Mouse (Mus musculus) hindbrain, embryonic 16.5 days (tissue): ENCODE measurements around the gene Ankub1. TPM values are rescaled to one million over a fixed set of nuclear protein-coding genes. Genes with fewer than 3 reads are reported as not detected.

Source experiments
- ATAC-seq: fragments of 200-750 bp; cut with Nextera tagmentation; 2 replicates; pipeline ENCODE4 v1.8.0; 2017; ENCODE audit warnings: moderate TSS enrichment, moderate library complexity
- H3K27ac ChIP-seq: fragments of 300-500 bp; sonication (generic); 2 replicates; pipeline ENCODE4 v1.5.1; 2014; ENCODE audit warnings: low read depth, mild to moderate bottlenecking, control low read depth, low read length, moderate library complexity
- H3K27me3 ChIP-seq: fragments of 300-500 bp; sonication (generic); replicated peaks from 2 replicates; pipeline ENCODE4 v1.6.1; 2014; ENCODE audit warnings: low read length; ENCODE audit not compliant: control insufficient read depth, insufficient read depth
- H3K36me3 ChIP-seq: fragments of 300-500 bp; sonication (generic); 2 replicates; pipeline ENCODE4 v1.6.1; 2014; ENCODE audit warnings: mild to moderate bottlenecking, low read length, moderate library complexity, mixed read lengths; ENCODE audit not compliant: control insufficient read depth, insufficient read depth
- H3K4me1 ChIP-seq: fragments of 300-500 bp; sonication (generic); 2 replicates; pipeline ENCODE4 v1.6.1; 2014; ENCODE audit warnings: low read depth, low read length; ENCODE audit not compliant: control insufficient read depth, insufficient read depth
- H3K4me2 ChIP-seq: fragments of 300-500 bp; sonication (generic); 2 replicates; pipeline ENCODE4 v1.6.1; 2014; ENCODE audit warnings: mild to moderate bottlenecking, low read length, control low read depth, moderate library complexity
- H3K4me3 ChIP-seq: fragments of 300-500 bp; sonication (generic); 2 replicates; pipeline ENCODE4 v1.5.1; 2014; ENCODE audit warnings: mild to moderate bottlenecking, low read length, control low read depth, moderate library complexity
- H3K9ac ChIP-seq: fragments of 300-500 bp; sonication (generic); 2 replicates; pipeline ENCODE4 v1.6.1; 2014; ENCODE audit warnings: low read depth, mild to moderate bottlenecking, control low read depth, low read length, moderate library complexity
- H3K9me3 ChIP-seq: fragments of 300-500 bp; sonication (generic); 2 replicates; pipeline ENCODE4 v1.6.1; 2014; ENCODE audit warnings: mild to moderate bottlenecking, low read length, moderate library complexity; ENCODE audit not compliant: control insufficient read depth
- WGBS: fragments of 180-500 bp; shearing (Covaris S2); extraction: QIAGEN DNeasy Blood & Tissue Kit; methylation state at CpG from one replicate; pipeline ENCODE4 v1.1.7; 2014; 5-methylcytosine and 5-hydroxymethylcytosine counted together
- polyA plus RNA-seq: library from polyadenylated mRNA; unstranded; fragments of >200 nt; fragmentation: Nextera tagmentation; extraction: Ambion mirVana; gene quantifications from 2 replicates; pipeline ENCODE4 v1.2.1, GENCODE M21; 2015

The Ankub1 gene
- polyA plus RNA-seq, 1 experiment from 2014 or later, result 0.34 TPM

- Histone ChIP-seq H3K4me2 (peak overlapping the region; percentile 67), H3K27ac (peak overlapping the region; percentile 85), H3K4me1 (peaks cover 6% of the 10 kb centered on the region), H3K9ac (peak overlapping the region; percentile 77), H3K36me3 (no peaks in the 10 kb centered on the region; the same call in 1 of the 2 replicates), H3K4me3 (peak overlapping the region; percentile 78), H3K27me3 (no peaks in the 10 kb centered on the region), H3K9me3 (no peaks in the 10 kb centered on the region)
- WGBS, result 68% methylated on average over 3 of the region's 3 CpGs
- ATAC-seq, result peak; percentile 54
Observed at GRCm38 (mm10) chr3:57651865-57652259, 40.7 kb downstream of the Ankub1 start.

DNA sequence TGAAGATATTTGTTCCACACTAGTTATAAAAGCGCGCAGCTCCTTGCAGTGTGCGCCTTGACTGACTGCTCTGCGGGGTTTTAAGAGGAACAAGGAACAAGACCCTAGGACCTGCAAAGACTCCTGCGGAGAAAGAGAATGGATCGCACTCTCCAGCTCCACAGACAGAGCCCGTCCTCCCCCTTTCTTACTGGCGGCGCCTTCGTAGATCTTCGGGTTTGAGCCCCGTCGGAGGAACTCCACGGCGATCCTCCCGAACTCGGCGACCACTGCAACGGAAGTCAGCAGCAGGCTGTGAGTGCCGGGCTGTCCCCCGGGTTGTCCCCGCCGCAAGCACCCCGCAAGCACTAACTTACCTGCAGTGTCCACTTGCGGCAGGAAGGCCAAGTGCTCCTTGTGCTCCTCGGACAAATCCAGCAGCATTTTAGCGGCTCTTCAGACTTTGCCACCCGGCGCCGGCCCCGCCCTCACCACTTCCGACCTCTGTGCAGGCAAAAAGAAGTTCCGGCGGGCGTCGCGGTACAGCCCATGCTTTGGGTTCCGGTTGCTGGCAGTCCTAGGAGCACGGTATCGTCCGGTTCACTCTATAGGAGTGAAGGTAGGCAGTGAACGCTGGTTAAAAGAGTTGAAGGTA is 41.3 kb downstream of the Ankub1 start, which contains the start of gene Commd2:
Gene Commd2, minus strand, starts transcription at position 485 of the 634 bp plus-strand sequence.
- Histone ChIP-seq H3K4me2 (peak within 1 kb of the TSS; percentile 67), H3K4me3 (peak within 1 kb of the TSS; percentile 78), H3K4me1 (peaks cover 6% of the 10 kb centered on the region), H3K9me3 (no peaks in the 10 kb centered on the region), H3K36me3 (peaks cover 2% of the 10 kb centered on the region), H3K27me3 (no peaks in the 10 kb centered on the region), H3K27ac (peak within 1 kb of the TSS; percentile 85), H3K9ac (peak within 1 kb of the TSS; percentile 77)
- under 1% methylated on average over 42 of the region's 42 CpGs for WGBS
- ATAC-seq, result peak; percentile 99

DNA sequence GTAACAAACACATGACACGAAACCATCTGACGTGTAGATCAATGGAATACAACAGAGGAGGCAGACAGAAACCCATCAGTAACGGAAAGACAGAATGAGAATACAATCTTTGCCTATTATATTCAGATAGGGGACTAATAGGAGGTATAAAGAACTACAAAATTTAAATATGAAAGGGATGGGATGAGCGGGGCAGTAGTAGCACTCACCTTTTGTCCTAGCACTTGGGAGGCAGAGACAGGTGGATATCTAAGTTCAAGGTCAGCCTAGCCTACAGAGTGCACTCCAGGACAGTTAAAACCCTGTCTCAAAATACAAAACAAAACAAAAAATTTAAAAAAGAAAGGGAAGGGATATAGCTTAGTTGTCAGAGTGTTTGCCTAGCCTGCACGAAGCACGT is 49.4 kb downstream of the Ankub1 start:
- Histone ChIP-seq H3K9me3 (no peaks in the 10 kb centered on the region), H3K4me2 (no peak overlapping the region), H3K27me3 (no peaks in the 10 kb centered on the region), H3K4me1 (no peaks in the 10 kb centered on the region), H3K36me3 (peaks cover 9% of the 10 kb centered on the region), H3K27ac (no peak overlapping the region), H3K4me3 (no peak overlapping the region), H3K9ac (no peak overlapping the region)
- 90% methylated on average over 6 of the region's 6 CpGs for WGBS
- no peak for ATAC-seq

DNA sequence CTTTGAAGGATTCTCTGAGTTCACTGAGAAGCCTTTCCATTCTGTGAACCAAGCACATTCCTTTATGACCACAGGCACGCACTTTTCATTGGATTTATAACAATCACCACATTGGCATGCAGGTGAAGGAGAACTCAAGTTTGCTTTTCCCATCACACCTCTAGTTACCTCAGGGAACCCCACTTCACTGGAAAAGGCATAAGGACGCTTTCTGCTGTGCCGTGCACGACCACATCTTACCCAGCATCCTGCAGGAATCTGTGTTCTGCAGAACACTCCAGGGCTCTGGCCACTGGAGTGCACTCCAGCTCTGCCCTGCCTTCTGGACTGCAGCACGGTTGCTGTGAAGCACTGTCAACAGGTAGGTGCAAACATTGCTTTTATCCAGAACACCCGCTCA is 55.0 kb downstream of the Ankub1 start:
- no peak for ATAC-seq
- Histone ChIP-seq H3K4me1 (no peaks in the 10 kb centered on the region), H3K4me2 (no peak overlapping the region), H3K4me3 (no peak overlapping the region), H3K36me3 (no peaks in the 10 kb centered on the region), H3K9me3 (no peaks in the 10 kb centered on the region), H3K9ac (no peak overlapping the region), H3K27me3 (no peaks in the 10 kb centered on the region), H3K27ac (no peak overlapping the region)
- WGBS, result 79% methylated on average over 6 of the region's 6 CpGs

GRCm38 (mm10) chr3:57634763-57635487 is 57.7 kb downstream of the Ankub1 start:
- Histone ChIP-seq H3K4me1 (no peaks in the 10 kb centered on the region), H3K4me2 (no peak overlapping the region), H3K9me3 (no peaks in the 10 kb centered on the region), H3K27me3 (no peaks in the 10 kb centered on the region), H3K27ac (no peak overlapping the region), H3K9ac (no peak overlapping the region), H3K4me3 (no peak overlapping the region), H3K36me3 (no peaks in the 10 kb centered on the region)
- ATAC-seq, result no peak
- 86% methylated on average over 3 of the region's 3 CpGs for WGBS

- Histone ChIP-seq H3K9ac (no peak overlapping the region), H3K36me3 (no peaks in the 10 kb centered on the region), H3K4me3 (no peak overlapping the region), H3K9me3 (no peaks in the 10 kb centered on the region), H3K4me2 (no peak overlapping the region), H3K27ac (no peak overlapping the region), H3K27me3 (no peaks in the 10 kb centered on the region), H3K4me1 (no peaks in the 10 kb centered on the region)
- WGBS, result 85% methylated on average over 11 of the region's 11 CpGs
- ATAC-seq, result no peak
Observed at GRCm38 (mm10) chr3:57626954-57627513, 65.6 kb downstream of the Ankub1 start.

GRCm38 (mm10) chr3:57625275-57625997 is 67.2 kb downstream of the Ankub1 start:
- H3K4me2 ChIP-seq, result peak overlapping the region; percentile 90
- H3K36me3 ChIP-seq, result no peaks in the 10 kb centered on the region
- 11% methylated on average over 21 of the region's 21 CpGs for WGBS
- no peaks in the 10 kb centered on the region for H3K9me3 ChIP-seq
- no peaks in the 10 kb centered on the region for H3K4me1 ChIP-seq
- ATAC-seq, result peak; percentile 89
- peak overlapping the region; percentile 41 for H3K4me3 ChIP-seq
- H3K27ac ChIP-seq, result 0 out of 2 replicates have a peak overlapping the region, but pooled peaks have one; percentile 23
- H3K9ac ChIP-seq, result peak overlapping the region; percentile 56
- H3K27me3 ChIP-seq, result no peaks in the 10 kb centered on the region

DNA sequence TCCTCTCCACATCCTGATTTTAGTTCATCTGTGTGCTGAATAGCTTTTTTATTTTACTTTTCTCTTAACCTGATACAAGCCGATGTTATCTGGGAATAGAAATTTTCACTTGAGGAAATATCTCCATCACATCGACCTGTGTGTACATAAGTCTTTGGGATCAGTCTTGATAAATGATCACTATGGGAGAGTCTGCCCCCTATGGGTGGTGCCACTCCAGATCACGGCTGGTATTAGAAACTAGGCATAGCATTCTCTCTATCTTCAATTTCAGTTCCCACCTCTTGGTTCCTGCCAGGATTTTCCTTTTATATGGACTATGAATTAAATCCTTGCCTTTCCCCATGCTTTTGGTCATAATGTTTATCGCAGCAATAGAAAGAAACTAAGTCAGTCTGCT is 72.9 kb downstream of the Ankub1 start:
- no peaks in the 10 kb centered on the region for H3K36me3 ChIP-seq
- H3K27ac ChIP-seq, result no peak overlapping the region
- H3K9ac ChIP-seq, result no peak overlapping the region
- no peak overlapping the region for H3K4me3 ChIP-seq
- ATAC-seq, result no peak
- 76% methylated on average over 4 of the region's 4 CpGs for WGBS
- no peaks in the 10 kb centered on the region for H3K9me3 ChIP-seq
- no peak overlapping the region for H3K4me2 ChIP-seq
- H3K27me3 ChIP-seq, result no peaks in the 10 kb centered on the region
- H3K4me1 ChIP-seq, result no peaks in the 10 kb centered on the region

DNA sequence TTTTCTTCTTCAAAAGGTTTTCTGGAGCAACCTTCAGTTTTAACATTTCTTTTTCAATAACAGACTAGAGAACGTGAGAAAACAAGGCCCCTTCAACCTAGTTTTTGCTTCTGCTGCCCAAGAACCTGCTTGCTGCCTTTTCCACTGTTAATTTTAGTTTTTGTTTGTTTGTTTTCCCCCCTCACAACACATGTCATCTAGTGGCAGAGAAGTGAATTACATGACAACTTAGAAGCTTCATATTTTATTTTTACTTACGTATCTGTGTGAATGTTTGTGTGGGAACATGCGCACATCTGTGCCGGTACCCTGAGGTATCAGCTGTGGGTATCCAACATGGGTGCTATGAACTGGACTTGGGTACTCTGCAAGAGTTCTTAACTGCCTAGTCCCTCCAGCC is 76.9 kb downstream of the Ankub1 start:
- no peak overlapping the region for H3K4me2 ChIP-seq
- no peak overlapping the region for H3K9ac ChIP-seq
- H3K4me3 ChIP-seq, result no peak overlapping the region
- no peak for ATAC-seq
- no peaks in the 10 kb centered on the region for H3K36me3 ChIP-seq
- no peak overlapping the region for H3K27ac ChIP-seq
- no peaks in the 10 kb centered on the region for H3K4me1 ChIP-seq
- H3K9me3 ChIP-seq, result no peaks in the 10 kb centered on the region
- H3K27me3 ChIP-seq, result no peaks in the 10 kb centered on the region
- WGBS, result 93% methylated on average over 4 of the region's 4 CpGs
